Mouse (Mus musculus) midbrain, embryonic 11.5 days (tissue): ENCODE measurements around the gene Cntd1. TPM values are rescaled to one million over a fixed set of nuclear protein-coding genes. Genes with fewer than 3 reads are reported as not detected.
A peak's percentile ranks its signal among the peaks of the same experiment; 100 is the strongest.

Experiments used
- ATAC-seq: fragments of 200-750 bp; cut with Nextera tagmentation; 2 replicates; pipeline ENCODE4 v1.8.0; 2017; ENCODE audit warnings: moderate TSS enrichment, moderate library complexity; ENCODE audit not compliant: low FRiP score
- DNase-seq: peaks from one replicate; pipeline ENCODE4 v3.0.0; 2015; ENCODE audit warnings: low spot score; ENCODE audit errors: missing footprints
- H3K27ac ChIP-seq: fragments of 300-500 bp; sonication (generic); 2 replicates; pipeline ENCODE4 v1.5.1; 2014; ENCODE audit warnings: low read depth, low read length
- H3K27me3 ChIP-seq: fragments of 300-500 bp; sonication (generic); 2 replicates; pipeline ENCODE4 v1.6.1; 2014; ENCODE audit warnings: mild to moderate bottlenecking, low read length, moderate library complexity, mixed read lengths; ENCODE audit not compliant: control insufficient read depth, insufficient read depth
- H3K36me3 ChIP-seq: fragments of 300-500 bp; sonication (generic); 2 replicates; pipeline ENCODE4 v1.6.1; 2014; ENCODE audit warnings: mild to moderate bottlenecking, low read length, moderate library complexity, mixed read lengths; ENCODE audit not compliant: control insufficient read depth, insufficient read depth
- H3K4me1 ChIP-seq: fragments of 300-500 bp; sonication (generic); 2 replicates; pipeline ENCODE4 v1.6.1; 2014; ENCODE audit warnings: low read length; ENCODE audit not compliant: control insufficient read depth, insufficient read depth
- H3K4me2 ChIP-seq: fragments of 300-500 bp; sonication (generic); 2 replicates; pipeline ENCODE4 v1.6.1; 2014; ENCODE audit warnings: mild to moderate bottlenecking, moderate library complexity
- H3K4me3 ChIP-seq: fragments of 300-500 bp; sonication (generic); 2 replicates; pipeline ENCODE4 v1.5.1; 2014; ENCODE audit warnings: low read depth, low read length
- H3K9ac ChIP-seq: fragments of 300-500 bp; sonication (generic); 2 replicates; pipeline ENCODE4 v1.6.1; 2014; ENCODE audit warnings: low read length
- H3K9me3 ChIP-seq: fragments of 300-500 bp; sonication (generic); 2 replicates; pipeline ENCODE4 v1.6.1; 2016; ENCODE audit warnings: low read length; ENCODE audit not compliant: control insufficient read depth
- WGBS: fragments of 180-500 bp; shearing (Covaris S2); extraction: QIAGEN DNeasy Blood & Tissue Kit; methylation state at CpG from one replicate; pipeline ENCODE4 v1.1.7; 2014; 5-methylcytosine and 5-hydroxymethylcytosine counted together
- polyA plus RNA-seq: library from polyadenylated mRNA; unstranded; fragments of >200 nt; fragmentation: Nextera tagmentation; extraction: Ambion mirVana; gene quantifications from 2 replicates; pipeline ENCODE4 v1.2.1, GENCODE M21; 2014

The Cntd1 gene
- polyA plus RNA-seq, 1 experiment from 2014 or later: 1.7 TPM

GRCm38 (mm10) chr11:101332537-101332936 lies 53.7 kb downstream of the Cntd1 start:
- Histone ChIP-seq H3K27ac (no peak overlapping the region), H3K27me3 (no peaks in the 10 kb centered on the region), H3K4me3 (no peak overlapping the region), H3K9me3 (no peaks in the 10 kb centered on the region), H3K4me2 (no peak overlapping the region), H3K9ac (no peak overlapping the region), H3K36me3 (no peaks in the 10 kb centered on the region), H3K4me1 (peaks cover 7% of the 10 kb centered on the region)
- WGBS: 87% methylated on average over 3 of the region's 3 CpGs
- DNase-seq (no peak), ATAC-seq (no peak)

- Histone ChIP-seq H3K4me2 (no peak overlapping the region), H3K9me3 (no peaks in the 10 kb centered on the region), H3K9ac (0 out of 2 replicates have a peak overlapping the region, but pooled peaks have one; percentile 20), H3K36me3 (no peaks in the 10 kb centered on the region), H3K27me3 (no peaks in the 10 kb centered on the region), H3K4me3 (no peak overlapping the region), H3K4me1 (peaks cover 13% of the 10 kb centered on the region), H3K27ac (no peak overlapping the region)
- WGBS: 17% methylated on average over 10 of the region's 10 CpGs
- ATAC-seq: no peak
- peak; percentile 81 for DNase-seq
These were observed 55.2 kb downstream of the Cntd1 start for GRCm38 (mm10) chr11:101334023-101334422.

GRCm38 (mm10) chr11:101334516-101334915 lies 55.7 kb downstream of the Cntd1 start:
- ATAC-seq (no peak), DNase-seq (peak; percentile 90)
- Histone ChIP-seq H3K9ac (no peak overlapping the region; the same call in 1 of the 2 replicates), H3K4me1 (peaks cover 13% of the 10 kb centered on the region), H3K27me3 (no peaks in the 10 kb centered on the region), H3K27ac (no peak overlapping the region), H3K4me2 (no peak overlapping the region), H3K36me3 (no peaks in the 10 kb centered on the region), H3K4me3 (no peak overlapping the region), H3K9me3 (no peaks in the 10 kb centered on the region)
- WGBS: 3% methylated on average over 6 of the region's 6 CpGs

GRCm38 (mm10) chr11:101335685-101336084 lies 56.9 kb downstream of the Cntd1 start:
- H3K36me3 ChIP-seq: no peaks in the 10 kb centered on the region
- H3K4me1 ChIP-seq: peaks cover 13% of the 10 kb centered on the region
- H3K27me3 ChIP-seq: no peaks in the 10 kb centered on the region
- no peaks in the 10 kb centered on the region for H3K9me3 ChIP-seq
- no peak overlapping the region for H3K4me3 ChIP-seq
- DNase-seq (peak; percentile 62), ATAC-seq (no peak)
- H3K27ac ChIP-seq: no peak overlapping the region
- H3K4me2 ChIP-seq: no peak overlapping the region
- H3K9ac ChIP-seq: no peak overlapping the region
- WGBS: 76% methylated on average over 9 of the region's 9 CpGs

GRCm38 (mm10) chr11:101338123-101338760 lies 59.4 kb downstream of the Cntd1 start:
- ATAC-seq (peak; percentile 90), DNase-seq (peak; percentile 93)
- peak overlapping the region; percentile 64 for H3K4me2 ChIP-seq
- H3K27me3 ChIP-seq: no peaks in the 10 kb centered on the region
- H3K4me3 ChIP-seq: peak overlapping the region; percentile 32
- no peaks in the 10 kb centered on the region for H3K9me3 ChIP-seq
- H3K27ac ChIP-seq: peak overlapping the region; percentile 49; the same call in 1 of the 2 replicates
- peak overlapping the region; percentile 46 for H3K9ac ChIP-seq
- no peaks in the 10 kb centered on the region for H3K36me3 ChIP-seq
- 5% methylated on average over 9 of the region's 9 CpGs for WGBS
- peaks cover 13% of the 10 kb centered on the region for H3K4me1 ChIP-seq

Other genes starting within 250 kb of the Cntd1 start
- 6.0 and 6.9 TPM in 2 replicates for gene Naglu, start 209.0 kb upstream of the Cntd1 start, polyA plus RNA-seq
- gene Hsd17b1, start 200.6 kb upstream of the Cntd1 start, polyA plus RNA-seq: 0.10 TPM in 1 of 2 replicates, not detected in the other
- 53.2 and 53.3 TPM in 2 replicates for gene Coasy, start 196.4 kb upstream of the Cntd1 start, polyA plus RNA-seq
- gene Mlx, start 191.7 kb upstream of the Cntd1 start, polyA plus RNA-seq: 38.0 and 47.0 TPM in 2 replicates
- gene Psmc3ip, start 183.6 kb upstream of the Cntd1 start, polyA plus RNA-seq: 57.0 and 64.8 TPM in 2 replicates
- gene Retreg3, start 159.1 kb upstream of the Cntd1 start, polyA plus RNA-seq: 11.0 and 11.4 TPM in 2 replicates
- 96.3 and 108 TPM in 2 replicates for gene Tubg1, start 159.1 kb upstream of the Cntd1 start, polyA plus RNA-seq
- gene Tubg2, start 123.1 kb upstream of the Cntd1 start, polyA plus RNA-seq: 3.4 and 5.1 TPM in 2 replicates
- 0.30 and 0.32 TPM in 2 replicates for gene Cntnap1, start 108.5 kb upstream of the Cntd1 start, polyA plus RNA-seq
- 5.8 and 7.2 TPM in 2 replicates for gene Plekhh3, start 107.7 kb upstream of the Cntd1 start, polyA plus RNA-seq
- not detected in 2 replicates for gene Ccr10, start 103.6 kb upstream of the Cntd1 start, polyA plus RNA-seq
- 10.4 and 10.6 TPM in 2 replicates for gene Ezh1, start 52.5 kb upstream of the Cntd1 start, polyA plus RNA-seq
- 65.6 and 73.4 TPM in 2 replicates for gene Ramp2, start 33.0 kb upstream of the Cntd1 start, polyA plus RNA-seq
- 122 and 130 TPM in 2 replicates for gene Vps25, start 25.3 kb upstream of the Cntd1 start, polyA plus RNA-seq
- 4.8 and 5.2 TPM in 2 replicates for gene Wnk4, start 18.4 kb upstream of the Cntd1 start, polyA plus RNA-seq
- gene Coa3, start 102 bp downstream of the Cntd1 start, polyA plus RNA-seq: 213 and 220 TPM in 2 replicates
- 163 and 179 TPM in 2 replicates for gene Becn1, start 23.3 kb downstream of the Cntd1 start, polyA plus RNA-seq
- gene Psme3, start 37.2 kb downstream of the Cntd1 start, polyA plus RNA-seq: 146 and 154 TPM in 2 replicates
- gene Aoc2, start 46.1 kb downstream of the Cntd1 start, polyA plus RNA-seq: 1.3 and 1.4 TPM in 2 replicates
- not detected in 2 replicates for gene Aoc3, start 51.6 kb downstream of the Cntd1 start, polyA plus RNA-seq
- gene G6pc, start 88.5 kb downstream of the Cntd1 start, polyA plus RNA-seq: not detected in 2 replicates
- 83.0 and 91.1 TPM in 2 replicates for gene Aarsd1, start 138.6 kb downstream of the Cntd1 start, polyA plus RNA-seq
- gene Gm27029, start 145.8 kb downstream of the Cntd1 start, polyA plus RNA-seq: 7.6 and 9.9 TPM in 2 replicates
- gene Rundc1, start 146.1 kb downstream of the Cntd1 start, polyA plus RNA-seq: 12.6 and 15.0 TPM in 2 replicates
- gene Ptges3l, start 146.3 kb downstream of the Cntd1 start, polyA plus RNA-seq: 1.7 and 2.4 TPM in 2 replicates
- 385 and 399 TPM in 2 replicates for gene Rpl27, start 163.3 kb downstream of the Cntd1 start, polyA plus RNA-seq
- 2.7 and 4.1 TPM in 2 replicates for gene Ifi35, start 169.4 kb downstream of the Cntd1 start, polyA plus RNA-seq
- gene Rnd2, start 186.0 kb downstream of the Cntd1 start, polyA plus RNA-seq: 35.5 and 37.5 TPM in 2 replicates
- 43.5 and 47.6 TPM in 2 replicates for gene Vat1, start 187.2 kb downstream of the Cntd1 start, polyA plus RNA-seq